Mouse (Mus musculus): Measurements from ENCODE around the gene Chd4. TPM values are rescaled to one million over a fixed set of nuclear protein-coding genes. Genes with fewer than 3 reads are reported as not detected.

The Chd4 gene
- polyA plus RNA-seq, 1 experiment from 2014 or later = 77.3 TPM

- Histone ChIP-seq H3K4me2 (no peak overlapping the region), H3K4me3 (no peak overlapping the region), H3K4me1 (replicated peaks) (peaks cover 38% of the 10 kb centered on the region), H3K27me3 (replicated peaks) (no peaks in the 10 kb centered on the region), H3K27ac (ENCODE audit: poor library complexity, severe bottlenecking) (0 out of 2 replicates have a peak overlapping the region, but pooled peaks have one; percentile 90), H3K36me3 (peaks cover 53% of the 10 kb centered on the region), H3K9ac (no peak overlapping the region), H3K9me3 (replicated peaks) (no peaks in the 10 kb centered on the region)
- ATAC-seq (ENCODE audit: insufficient number of reproducible peaks, low FRiP score) = no peak
- WGBS = 81% methylated on average over 9 of the region's 9 CpGs
Measured at GRCm38 (mm10) chr6:125143904-125144303, 48.1 kb downstream of the Chd4 start.

GRCm38 (mm10) chr6:125145001-125145400 is 49.2 kb downstream of the Chd4 start, which contains the start of gene Iffo1:
Gene Iffo1, plus strand, starts transcription at chr6:125145241.
- WGBS = 1% methylated on average over 16 of the region's 16 CpGs
- Histone ChIP-seq H3K4me1 (replicated peaks) (peaks cover 48% of the 10 kb centered on the region), H3K4me2 (peak within 1 kb of the TSS; percentile 94), H3K9me3 (replicated peaks) (no peaks in the 10 kb centered on the region), H3K36me3 (peaks cover 45% of the 10 kb centered on the region), H3K4me3 (peak within 1 kb of the TSS; percentile 66), H3K27me3 (replicated peaks) (no peaks in the 10 kb centered on the region), H3K27ac (ENCODE audit: poor library complexity, severe bottlenecking) (peak within 1 kb of the TSS; percentile 90), H3K9ac (peak within 1 kb of the TSS; percentile 88)
- peak; percentile 91 for ATAC-seq (ENCODE audit: insufficient number of reproducible peaks, low FRiP score)

- Histone ChIP-seq H3K4me1 (replicated peaks) (peaks cover 48% of the 10 kb centered on the region), H3K4me3 (peak overlapping the region; percentile 66), H3K4me2 (peak overlapping the region; percentile 94), H3K27ac (ENCODE audit: poor library complexity, severe bottlenecking) (peak overlapping the region; percentile 90), H3K27me3 (replicated peaks) (no peaks in the 10 kb centered on the region), H3K9ac (peak overlapping the region; percentile 88), H3K36me3 (peaks cover 40% of the 10 kb centered on the region), H3K9me3 (replicated peaks) (no peaks in the 10 kb centered on the region)
- under 1% methylated on average over 35 of the region's 35 CpGs for WGBS
- ATAC-seq (ENCODE audit: insufficient number of reproducible peaks, low FRiP score) = peak; percentile 57
Measured at GRCm38 (mm10) chr6:125145479-125145951, 49.7 kb downstream of the Chd4 start.

GRCm38 (mm10) chr6:125146148-125146547 is 50.4 kb downstream of the Chd4 start:
- peaks cover 48% of the 10 kb centered on the region for H3K4me1 ChIP-seq (replicated peaks)
- no peaks in the 10 kb centered on the region for H3K27me3 ChIP-seq (replicated peaks)
- peaks cover 39% of the 10 kb centered on the region for H3K36me3 ChIP-seq
- peak overlapping the region; percentile 90; the same call in 1 of the 2 replicates for H3K27ac ChIP-seq (ENCODE audit: poor library complexity, severe bottlenecking)
- peak overlapping the region; percentile 88 for H3K9ac ChIP-seq
- H3K4me2 ChIP-seq = peak overlapping the region; percentile 94
- ATAC-seq (ENCODE audit: insufficient number of reproducible peaks, low FRiP score) = no peak
- peak overlapping the region; percentile 66 for H3K4me3 ChIP-seq
- no peaks in the 10 kb centered on the region for H3K9me3 ChIP-seq (replicated peaks)
- 51% methylated on average over 7 of the region's 7 CpGs for WGBS

- Histone ChIP-seq H3K27ac (ENCODE audit: poor library complexity, severe bottlenecking) (peak overlapping the region; percentile 97), H3K4me1 (replicated peaks) (peaks cover 48% of the 10 kb centered on the region)
- ATAC-seq (ENCODE audit: insufficient number of reproducible peaks, low FRiP score) = no peak
Measured at GRCm38 (mm10) chr6:125146797-125147196, 51.0 kb downstream of the Chd4 start.

GRCm38 (mm10) chr6:125147329-125147728 is 51.5 kb downstream of the Chd4 start:
- no peaks in the 10 kb centered on the region for H3K9me3 ChIP-seq (replicated peaks)
- H3K27ac ChIP-seq (ENCODE audit: poor library complexity, severe bottlenecking) = peak overlapping the region; percentile 97
- H3K36me3 ChIP-seq = peaks cover 38% of the 10 kb centered on the region
- peak overlapping the region; percentile 94 for H3K4me2 ChIP-seq
- H3K4me1 ChIP-seq (replicated peaks) = peaks cover 48% of the 10 kb centered on the region
- ATAC-seq (ENCODE audit: insufficient number of reproducible peaks, low FRiP score) = no peak
- H3K27me3 ChIP-seq (replicated peaks) = no peaks in the 10 kb centered on the region
- WGBS = 54% methylated on average over 10 of the region's 10 CpGs
- peak overlapping the region; percentile 66; the same call in 1 of the 2 replicates for H3K4me3 ChIP-seq
- peak overlapping the region; percentile 55 for H3K9ac ChIP-seq

More at GRCm38 (mm10) chr6:125146797-125147196, 51.0 kb downstream of the Chd4 start:
- peaks cover 39% of the 10 kb centered on the region for H3K36me3 ChIP-seq
- peak overlapping the region; percentile 34 for H3K9ac ChIP-seq
- 55% methylated on average over 4 of the region's 4 CpGs for WGBS
- H3K4me2 ChIP-seq = peak overlapping the region; percentile 94
- H3K27me3 ChIP-seq (replicated peaks) = no peaks in the 10 kb centered on the region
- H3K9me3 ChIP-seq (replicated peaks) = no peaks in the 10 kb centered on the region
- H3K4me3 ChIP-seq = peak overlapping the region; percentile 66; the same call in 1 of the 2 replicates

- Histone ChIP-seq H3K27ac (ENCODE audit: poor library complexity, severe bottlenecking) (peak overlapping the region; percentile 97), H3K36me3 (peaks cover 41% of the 10 kb centered on the region), H3K9me3 (replicated peaks) (no peaks in the 10 kb centered on the region), H3K4me3 (peak overlapping the region; percentile 11), H3K4me2 (peak overlapping the region; percentile 94), H3K27me3 (replicated peaks) (no peaks in the 10 kb centered on the region), H3K9ac (peak overlapping the region; percentile 73), H3K4me1 (replicated peaks) (peaks cover 48% of the 10 kb centered on the region)
- 25% methylated on average over 18 of the region's 18 CpGs for WGBS
- peak; percentile 73 for ATAC-seq (ENCODE audit: insufficient number of reproducible peaks, low FRiP score)
Measured at GRCm38 (mm10) chr6:125148251-125148925, 52.6 kb downstream of the Chd4 start.

GRCm38 (mm10) chr6:125148926-125149568 is 53.3 kb downstream of the Chd4 start:
- H3K4me2 ChIP-seq = peak overlapping the region; percentile 94
- no peak for ATAC-seq (ENCODE audit: insufficient number of reproducible peaks, low FRiP score)
- H3K36me3 ChIP-seq = peaks cover 41% of the 10 kb centered on the region
- H3K27me3 ChIP-seq (replicated peaks) = no peaks in the 10 kb centered on the region
- peak overlapping the region; percentile 11; the same call in 1 of the 2 replicates for H3K4me3 ChIP-seq
- no peaks in the 10 kb centered on the region for H3K9me3 ChIP-seq (replicated peaks)
- peak overlapping the region; percentile 73 for H3K9ac ChIP-seq
- H3K4me1 ChIP-seq (replicated peaks) = peaks cover 48% of the 10 kb centered on the region
- 51% methylated on average over 16 of the region's 16 CpGs for WGBS
- peak overlapping the region; percentile 97 for H3K27ac ChIP-seq (ENCODE audit: poor library complexity, severe bottlenecking)

GRCm38 (mm10) chr6:125149569-125149950 is 53.8 kb downstream of the Chd4 start:
- peak overlapping the region; percentile 94 for H3K4me2 ChIP-seq
- H3K9ac ChIP-seq = peak overlapping the region; percentile 73
- H3K9me3 ChIP-seq (replicated peaks) = no peaks in the 10 kb centered on the region
- peaks cover 38% of the 10 kb centered on the region for H3K36me3 ChIP-seq
- H3K27me3 ChIP-seq (replicated peaks) = no peaks in the 10 kb centered on the region
- H3K4me3 ChIP-seq = no peak overlapping the region
- peaks cover 47% of the 10 kb centered on the region for H3K4me1 ChIP-seq (replicated peaks)
- H3K27ac ChIP-seq (ENCODE audit: poor library complexity, severe bottlenecking) = peak overlapping the region; percentile 97
- ATAC-seq (ENCODE audit: insufficient number of reproducible peaks, low FRiP score) = no peak
- 69% methylated on average over 7 of the region's 7 CpGs for WGBS

- no peak overlapping the region for H3K4me2 ChIP-seq
- H3K4me1 ChIP-seq (replicated peaks) = peaks cover 25% of the 10 kb centered on the region
- peaks cover 56% of the 10 kb centered on the region for H3K36me3 ChIP-seq
- no peak overlapping the region for H3K27ac ChIP-seq (ENCODE audit: poor library complexity, severe bottlenecking)
- no peaks in the 10 kb centered on the region for H3K27me3 ChIP-seq (replicated peaks)
- H3K9me3 ChIP-seq (replicated peaks) = no peaks in the 10 kb centered on the region
- 69% methylated on average over 22 of the region's 22 CpGs for WGBS
- H3K9ac ChIP-seq = 0 out of 2 replicates have a peak overlapping the region, but pooled peaks have one; percentile 15
- ATAC-seq (ENCODE audit: insufficient number of reproducible peaks, low FRiP score) = no peak
- H3K4me3 ChIP-seq = no peak overlapping the region
Measured at GRCm38 (mm10) chr6:125152212-125153017, 56.6 kb downstream of the Chd4 start.
